Mouse (Mus musculus) mature B cell (primary cell): ENCODE measurements at regions not wholly inside any gene's neighbourhood (a gene's known extent, or its start where the extent isn't known, plus 50 kb on each side); places are given as distances from the start of the nearest gene placed in this dataset.
"Not testable (repeated sequence)": the region's sequence is repeated elsewhere in the genome, so short reads cannot be mapped to it uniquely, and the experiment has no call there.

ENCODE experiments used
- in situ Hi-C: fragments of 300-500 bp; cut with MboI; formaldehyde crosslinking; loops from 2 replicates; pipeline ENCODE4 v1.14.3; 2019

GRCm38 (mm10) chr1:47646681-47647080 lies 754.0 kb upstream of the Slc39a10 start:
- in situ Hi-C loops: no loop called here

GRCm38 (mm10) chr1:47606597-47606996 lies 713.9 kb upstream of the Slc39a10 start:
- in situ Hi-C loops: no loop called here

GRCm38 (mm10) chr1:47603989-47604360 lies 711.3 kb upstream of the Slc39a10 start:
- in situ Hi-C loops: no loop called here

GRCm38 (mm10) chr1:47603294-47603988 lies 710.8 kb upstream of the Slc39a10 start:
- in situ Hi-C loops: no loop called here

GRCm38 (mm10) chr1:47593641-47594040 lies 701.0 kb upstream of the Slc39a10 start:
- in situ Hi-C loops: not testable (repeated sequence)

- in situ Hi-C loops: no loop called here
These were observed 653.0 kb upstream of the Slc39a10 start for GRCm38 (mm10) chr1:47545606-47546005.

- in situ Hi-C loops: no loop called here
These were observed 618.8 kb upstream of the Slc39a10 start for GRCm38 (mm10) chr1:47511426-47511825.

GRCm38 (mm10) chr1:47507801-47508200 lies 615.1 kb upstream of the Slc39a10 start:
- in situ Hi-C loops: no loop called here

GRCm38 (mm10) chr1:47488581-47489204 lies 596.0 kb upstream of the Slc39a10 start:
- in situ Hi-C loops: no loop called here

GRCm38 (mm10) chr1:47486087-47486486 lies 593.4 kb upstream of the Slc39a10 start:
- in situ Hi-C loops: no loop called here

GRCm38 (mm10) chr1:47479059-47479458 lies 586.4 kb upstream of the Slc39a10 start:
- in situ Hi-C loops: no loop called here

- in situ Hi-C loops: no loop called here
These were observed 574.1 kb upstream of the Slc39a10 start for GRCm38 (mm10) chr1:47466573-47467253.

- in situ Hi-C loops: no loop called here
These were observed 556.3 kb upstream of the Slc39a10 start for GRCm38 (mm10) chr1:47448737-47449489.

GRCm38 (mm10) chr1:47448070-47448469 lies 555.4 kb upstream of the Slc39a10 start:
- in situ Hi-C loops: no loop called here

- in situ Hi-C loops: no loop called here
These were observed 553.4 kb upstream of the Slc39a10 start for GRCm38 (mm10) chr1:47446021-47446420.

- in situ Hi-C loops: no loop called here
These were observed 540.2 kb upstream of the Slc39a10 start for GRCm38 (mm10) chr1:47432829-47433228.

GRCm38 (mm10) chr1:47405164-47405563 lies 512.5 kb upstream of the Slc39a10 start:
- in situ Hi-C loops: no loop called here

- in situ Hi-C loops: no loop called here
These were observed 493.9 kb upstream of the Slc39a10 start for GRCm38 (mm10) chr1:47386579-47386978.

- in situ Hi-C loops: no loop called here
These were observed 486.1 kb upstream of the Slc39a10 start for GRCm38 (mm10) chr1:47378795-47379194.

GRCm38 (mm10) chr1:47339718-47340439 lies 447.2 kb upstream of the Slc39a10 start:
- in situ Hi-C loops: no loop called here

GRCm38 (mm10) chr1:47310572-47311075 lies 418.0 kb upstream of the Slc39a10 start:
- in situ Hi-C loops: no loop called here
